Mouse (Mus musculus) B cell, adult 2 months (primary cell): ENCODE measurements around the gene Ufc1.

Experiments used
- DNase-seq, 2 experiments: peaks; one replicate each; pipeline ENCODE4 v3.0.0; 2022

The Ufc1 gene

DNA sequence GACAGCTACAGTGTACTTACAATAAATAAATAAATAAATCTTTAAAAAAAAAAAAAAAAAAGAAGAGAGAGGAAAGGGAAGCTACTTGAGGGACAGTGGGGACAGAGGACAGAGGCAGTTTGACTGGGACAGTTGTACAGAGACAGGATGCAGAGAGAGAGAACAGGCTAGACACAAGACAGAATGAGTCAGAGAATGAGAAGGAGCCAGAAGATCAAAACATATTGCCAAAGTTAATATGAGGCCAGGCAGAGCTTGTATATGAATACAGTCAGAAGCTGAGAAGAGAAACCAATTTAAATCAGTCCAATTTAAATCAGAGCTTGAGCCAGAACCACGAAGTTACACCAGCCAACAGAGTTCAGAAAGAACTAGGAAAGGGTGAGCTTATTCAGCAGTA, 26.5 kb downstream of the Ufc1 start:
- DNase-seq, result no peak

DNA sequence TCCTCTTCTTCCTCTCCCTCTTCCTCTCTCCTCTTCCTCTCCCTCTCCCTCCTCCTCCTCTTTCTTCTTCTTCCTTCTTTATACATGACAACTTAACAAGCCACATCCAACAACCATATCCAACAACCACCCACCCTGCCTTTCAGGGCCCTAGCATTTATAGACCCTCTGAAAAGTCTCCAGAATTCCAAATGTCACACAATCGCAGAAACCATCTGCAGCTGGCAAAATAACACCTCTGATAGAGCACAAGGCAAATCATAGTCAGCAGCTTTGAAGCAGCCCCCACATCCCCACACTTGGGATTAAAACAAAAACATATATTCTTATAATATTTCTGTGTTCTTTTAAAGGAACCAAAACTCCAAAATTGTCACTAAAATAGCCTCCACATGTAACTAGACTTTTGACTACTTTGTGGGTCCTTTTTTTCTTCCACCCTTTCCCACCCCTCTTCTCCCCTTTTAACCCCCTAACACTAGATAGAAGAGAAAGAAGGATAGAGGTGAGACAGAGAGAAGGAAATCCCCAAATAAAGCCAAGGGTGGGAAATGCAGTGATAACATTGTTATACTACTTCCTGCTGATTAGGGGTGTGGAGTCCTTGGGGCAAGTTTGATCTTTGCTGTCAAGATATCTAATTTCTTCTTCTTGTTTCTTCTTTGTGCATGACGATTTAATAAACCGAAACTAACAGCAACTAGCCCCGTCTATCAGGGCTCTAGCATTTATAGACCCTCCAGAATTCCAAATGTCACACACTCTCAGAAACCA, 28.7 kb downstream of the Ufc1 start:
- DNase-seq, result no peak

DNA sequence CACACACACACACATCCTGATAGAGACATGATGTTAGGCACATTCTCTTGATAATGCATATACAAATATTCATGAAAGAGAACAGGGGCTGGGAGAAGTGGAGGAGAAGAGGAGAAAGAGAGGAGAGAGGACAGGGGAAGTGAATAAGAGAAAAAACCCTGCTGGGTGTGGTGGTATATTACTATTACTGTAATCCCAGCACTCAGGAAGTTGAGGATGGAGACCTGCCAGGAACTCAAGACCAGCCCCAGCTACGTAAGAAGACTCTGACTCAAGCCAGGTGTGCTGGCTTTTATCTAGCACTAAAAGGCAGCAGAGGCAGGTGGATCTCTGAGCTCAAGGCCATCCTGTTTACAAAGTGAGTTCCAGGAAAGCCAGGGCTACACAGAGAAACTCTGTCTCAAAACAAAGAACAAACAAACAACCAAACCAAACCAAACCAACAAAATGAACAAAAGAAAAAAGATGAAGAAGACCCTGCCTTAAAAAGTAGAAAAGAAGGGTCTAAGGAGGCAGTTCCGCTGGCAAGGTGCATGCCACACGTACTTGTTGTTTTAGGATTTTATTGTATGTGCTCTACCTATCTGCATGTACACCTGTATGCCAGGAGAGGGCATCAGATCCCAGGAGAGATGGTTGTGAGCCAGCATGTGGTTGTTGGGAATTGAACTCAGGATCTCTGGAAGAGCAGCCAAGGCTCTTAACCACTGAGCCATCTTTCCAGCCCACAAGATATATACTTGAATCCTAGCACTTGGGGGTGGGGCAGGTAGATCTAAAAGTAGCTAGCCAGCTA, 31.0 kb downstream of the Ufc1 start:
- DNase-seq, result no peak

DNA sequence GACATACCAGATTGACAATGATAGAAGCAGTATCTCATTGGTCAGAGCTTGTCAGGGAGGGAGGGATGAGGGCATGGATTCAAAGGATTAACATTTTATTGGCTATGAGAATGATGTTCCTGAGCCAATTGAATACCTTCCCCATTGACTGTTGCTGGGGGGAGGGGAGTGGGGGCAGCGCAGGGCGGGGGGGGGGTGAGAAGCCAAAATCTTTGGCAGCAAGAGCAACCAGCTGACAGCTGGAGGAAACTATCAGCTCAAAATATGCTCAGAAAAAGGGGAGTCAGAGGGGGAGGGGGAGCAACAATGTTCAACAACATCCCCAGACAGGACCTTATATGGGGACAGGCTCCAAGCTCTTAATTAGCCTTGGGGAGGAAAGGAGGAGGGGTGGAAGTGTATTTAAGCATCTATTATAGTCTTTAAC, 31.6 kb downstream of the Ufc1 start:
- DNase-seq, result no peak

DNA sequence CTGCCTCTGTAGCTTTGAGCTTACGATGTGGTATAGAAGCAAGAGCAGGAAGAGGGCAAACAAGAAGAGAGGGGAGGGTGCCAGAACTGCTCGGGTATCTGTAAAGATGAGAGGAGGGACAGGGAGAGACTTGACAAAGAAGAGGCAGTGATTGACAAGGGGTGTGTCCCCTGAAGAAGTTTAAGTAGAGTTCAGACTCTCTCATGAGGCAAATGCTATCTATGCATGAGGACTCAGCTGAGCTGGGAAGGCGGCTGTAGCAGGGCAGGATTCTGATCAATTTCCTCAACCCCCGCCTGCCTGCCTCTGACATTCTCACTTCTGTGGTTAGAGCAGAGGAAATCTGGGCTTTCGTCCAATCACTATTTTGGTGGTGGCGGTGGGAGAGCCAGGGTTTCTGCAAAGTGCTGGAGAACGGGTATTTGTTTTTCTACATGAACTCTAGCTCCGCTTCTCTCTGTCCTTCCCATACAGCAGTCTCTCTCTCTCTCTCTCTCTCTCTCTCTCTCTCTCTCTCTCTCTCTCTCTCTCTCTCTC, 32.2 kb downstream of the Ufc1 start:
- no peak for DNase-seq

DNA sequence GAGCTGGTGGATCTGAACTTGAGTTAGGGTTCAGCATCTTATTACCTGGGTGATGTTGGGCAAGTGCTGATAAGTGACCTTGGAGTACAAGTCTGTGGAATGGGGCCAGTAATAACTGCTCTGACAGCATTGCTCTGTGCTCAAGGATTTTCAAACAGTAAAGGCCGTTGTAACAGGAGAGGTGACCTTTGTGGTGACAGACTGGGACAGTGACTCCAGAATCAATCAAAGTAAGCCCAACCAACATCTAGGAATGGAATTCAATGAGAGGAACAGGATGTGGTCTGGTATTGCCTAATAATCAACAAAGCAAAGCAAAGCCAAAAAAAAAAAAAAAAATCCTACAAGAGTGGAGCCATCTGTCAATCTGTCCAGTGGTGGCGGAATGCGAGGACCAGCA, 34.5 kb downstream of the Ufc1 start:
- DNase-seq, result no peak

DNA sequence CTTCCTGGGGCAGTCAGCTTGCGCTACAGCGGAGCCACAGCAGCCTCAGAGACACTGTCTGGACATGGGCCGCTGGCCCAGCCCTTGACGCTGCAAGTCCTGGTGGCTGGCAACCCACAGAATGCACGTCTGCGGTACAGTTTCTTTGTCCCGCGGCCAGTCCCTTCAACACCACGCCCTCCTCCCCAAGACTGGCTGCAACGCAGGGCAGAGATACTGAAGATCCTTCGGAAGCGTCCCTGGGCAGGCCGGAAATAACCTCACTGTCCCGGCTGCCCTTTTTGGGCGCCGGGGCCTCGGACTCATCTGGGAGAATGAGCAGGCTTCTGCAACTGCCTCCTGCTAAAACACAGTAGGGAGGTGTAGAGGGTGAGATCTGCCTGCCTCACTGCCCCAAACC, 35.9 kb downstream of the Ufc1 start:
- no peak for DNase-seq

DNA sequence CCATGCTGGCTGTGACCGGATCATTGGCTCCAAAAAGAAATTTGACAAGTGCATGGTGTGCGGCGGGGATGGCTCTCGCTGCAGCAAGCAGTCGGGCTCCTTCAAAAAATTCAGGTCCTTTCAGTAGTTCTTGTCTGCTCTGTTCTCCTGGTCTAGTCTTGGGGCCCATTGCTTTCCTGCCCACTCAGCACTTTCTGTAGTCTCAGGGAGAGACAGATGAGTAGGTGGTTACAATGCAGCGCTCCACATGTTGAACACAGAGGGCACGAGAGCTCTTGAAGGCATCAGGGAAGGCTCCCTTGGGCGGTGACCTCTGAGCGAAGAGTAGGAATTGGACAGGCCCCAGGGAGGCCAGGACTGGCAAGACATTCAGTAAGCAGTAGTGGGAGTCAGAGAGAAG, 37.0 kb downstream of the Ufc1 start:
- no peak for DNase-seq

DNA sequence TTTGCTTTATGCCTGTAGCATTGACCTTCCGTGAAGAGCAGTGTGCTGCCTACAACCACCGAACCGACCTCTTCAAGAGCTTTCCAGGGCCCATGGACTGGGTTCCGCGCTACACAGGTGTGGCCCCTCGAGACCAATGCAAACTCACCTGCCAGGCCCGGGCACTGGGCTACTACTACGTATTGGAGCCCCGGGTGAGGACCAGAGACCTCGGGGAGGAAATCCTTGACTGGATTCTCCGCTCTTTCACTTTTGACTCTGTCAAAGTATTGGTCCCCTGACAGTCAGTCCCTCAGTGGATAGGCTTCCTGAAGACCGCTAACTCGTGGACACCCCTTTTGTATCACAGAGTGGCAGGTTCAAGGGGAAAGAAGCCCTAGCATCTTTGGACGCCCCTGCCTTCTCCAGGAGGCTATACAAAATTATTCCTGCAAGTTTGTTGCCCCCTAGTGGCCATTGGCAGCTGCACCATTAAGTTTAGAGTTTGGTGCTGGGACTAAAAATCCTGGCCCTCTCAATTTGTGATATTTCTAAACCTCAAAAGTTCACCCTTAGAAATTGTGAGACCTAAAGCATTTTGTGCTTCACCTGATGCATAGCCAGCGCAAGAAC, 37.8 kb downstream of the Ufc1 start:
- peak; percentile 75 to 77 for DNase-seq

DNA sequence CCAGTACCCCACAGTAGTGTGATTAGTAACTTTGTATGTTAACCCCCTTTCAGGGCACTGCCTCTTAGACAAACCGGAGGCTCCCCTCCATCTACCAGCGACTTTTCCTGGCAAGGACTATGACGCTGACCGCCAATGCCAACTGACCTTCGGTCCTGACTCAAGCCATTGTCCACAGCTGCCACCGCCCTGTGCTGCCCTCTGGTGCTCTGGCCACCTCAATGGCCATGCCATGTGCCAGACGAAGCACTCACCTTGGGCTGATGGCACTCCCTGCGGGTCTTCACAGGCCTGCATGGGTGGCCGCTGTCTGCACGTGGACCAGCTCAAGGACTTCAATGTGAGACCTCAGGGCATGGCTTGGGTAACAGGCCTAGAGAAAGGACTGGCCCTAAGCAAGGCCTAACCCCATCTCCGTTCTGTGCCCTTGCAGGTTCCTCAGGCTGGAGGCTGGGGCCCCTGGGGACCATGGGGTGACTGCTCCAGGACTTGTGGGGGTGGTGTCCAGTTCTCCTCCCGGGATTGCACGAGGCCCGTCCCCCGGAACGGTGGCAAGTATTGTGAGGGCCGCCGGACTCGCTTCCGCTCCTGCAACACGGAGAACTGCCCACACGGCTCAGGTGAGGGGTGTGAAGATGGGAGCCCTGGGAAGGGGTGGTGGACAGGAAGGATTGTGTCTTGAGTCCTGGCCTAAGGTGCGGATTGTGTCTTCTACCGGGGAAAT, 38.6 kb downstream of the Ufc1 start:
- no peak for DNase-seq

DNA sequence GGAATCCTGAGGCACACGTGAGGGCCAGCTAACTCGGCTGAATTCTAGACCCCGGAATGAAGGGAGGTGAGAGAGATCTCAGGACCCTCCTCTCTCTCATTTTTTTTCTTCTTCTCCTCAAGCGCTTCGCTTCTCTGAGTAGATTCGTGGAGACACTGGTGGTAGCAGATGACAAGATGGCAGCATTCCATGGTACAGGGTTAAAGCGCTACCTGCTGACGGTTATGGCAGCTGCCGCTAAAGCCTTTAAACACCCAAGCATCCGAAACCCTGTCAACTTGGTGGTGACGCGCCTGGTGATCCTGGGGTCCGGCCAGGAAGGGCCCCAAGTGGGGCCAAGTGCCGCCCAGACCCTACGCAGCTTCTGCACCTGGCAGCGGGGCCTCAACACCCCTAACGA, 42.4 kb downstream of the Ufc1 start:
- no peak for DNase-seq

DNA sequence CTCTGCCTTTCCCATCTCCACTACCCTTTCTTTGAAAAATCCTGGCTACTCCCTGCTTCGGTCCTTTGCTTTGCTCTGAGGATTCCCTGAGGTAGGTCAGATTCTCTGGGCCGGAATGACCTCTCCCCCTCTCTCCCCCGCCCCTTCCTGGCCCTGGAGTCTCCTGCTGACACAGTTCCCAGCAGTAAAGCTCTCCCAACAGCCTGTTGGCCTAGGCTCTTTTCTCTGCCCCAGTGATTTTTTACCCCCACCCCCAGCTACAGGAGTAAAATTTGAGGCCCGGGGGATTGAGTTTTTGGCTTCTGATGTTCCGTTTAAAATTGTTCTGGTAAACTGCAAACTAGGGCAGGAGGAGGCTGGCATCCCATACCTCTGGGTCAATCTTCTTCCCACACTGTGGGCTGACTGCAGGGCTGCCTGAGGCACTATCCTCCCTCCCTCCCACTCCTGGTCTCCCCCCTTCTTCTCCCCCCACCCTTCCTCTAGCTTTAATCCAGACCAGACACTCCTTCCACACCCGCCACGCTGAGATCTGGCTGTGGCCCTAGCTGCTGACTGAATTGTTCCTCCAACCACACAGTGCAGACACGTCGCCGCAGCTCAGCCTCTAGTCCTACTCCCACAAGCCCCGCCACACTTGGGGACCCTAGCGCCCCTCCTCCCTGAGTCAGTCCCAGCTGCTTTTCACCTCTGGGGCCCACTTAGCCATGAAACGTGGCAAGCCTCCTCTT, 43.1 kb downstream of the Ufc1 start:
- DNase-seq, result no peak

DNA sequence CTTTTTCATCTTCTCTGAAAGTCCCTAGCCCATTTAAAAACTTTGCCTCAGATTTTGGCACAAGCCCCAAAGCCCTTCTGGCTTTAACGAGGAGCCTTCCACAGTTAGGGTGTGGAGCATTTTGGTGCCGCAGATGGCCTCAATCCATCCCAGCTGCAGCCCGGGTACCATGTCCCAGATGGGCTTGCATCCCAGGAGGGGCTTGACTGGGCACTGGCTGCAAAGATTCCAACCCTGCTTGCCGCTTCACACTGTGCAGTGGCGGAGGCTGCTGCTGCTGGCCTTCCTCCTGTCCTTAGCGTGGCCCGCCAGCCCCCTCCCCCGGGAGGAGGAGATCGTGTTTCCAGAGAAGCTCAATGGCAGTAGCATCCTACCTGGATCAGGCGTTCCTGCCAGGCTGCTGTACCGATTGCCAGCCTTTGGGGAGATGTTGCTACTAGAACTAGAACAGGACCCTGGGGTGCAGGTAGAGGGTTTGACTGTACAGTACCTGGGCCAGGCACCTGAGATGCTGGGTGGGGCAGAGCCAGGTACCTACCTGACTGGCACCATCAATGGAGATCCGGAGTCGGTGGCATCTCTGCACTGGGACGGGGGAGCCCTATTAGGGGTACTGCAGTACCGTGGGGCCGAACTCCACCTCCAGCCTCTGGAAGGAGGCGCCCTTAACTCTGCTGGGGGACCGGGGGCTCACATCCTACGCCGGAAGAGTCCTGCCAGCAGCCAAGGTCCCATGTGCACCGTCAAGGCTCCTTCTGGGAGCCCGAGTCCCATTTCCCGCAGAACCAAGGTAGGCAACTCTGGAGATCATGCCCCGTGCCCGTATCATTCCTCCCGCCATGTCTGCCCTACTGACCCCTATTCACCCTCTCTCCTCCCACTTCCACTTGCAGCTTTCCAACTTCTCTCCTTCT, 43.9 kb downstream of the Ufc1 start, which contains the start of gene Ndufs2:
Gene Ndufs2, minus strand, starts transcription at position 709 of the 914 bp plus-strand sequence.
- DNase-seq, result no peak

DNA sequence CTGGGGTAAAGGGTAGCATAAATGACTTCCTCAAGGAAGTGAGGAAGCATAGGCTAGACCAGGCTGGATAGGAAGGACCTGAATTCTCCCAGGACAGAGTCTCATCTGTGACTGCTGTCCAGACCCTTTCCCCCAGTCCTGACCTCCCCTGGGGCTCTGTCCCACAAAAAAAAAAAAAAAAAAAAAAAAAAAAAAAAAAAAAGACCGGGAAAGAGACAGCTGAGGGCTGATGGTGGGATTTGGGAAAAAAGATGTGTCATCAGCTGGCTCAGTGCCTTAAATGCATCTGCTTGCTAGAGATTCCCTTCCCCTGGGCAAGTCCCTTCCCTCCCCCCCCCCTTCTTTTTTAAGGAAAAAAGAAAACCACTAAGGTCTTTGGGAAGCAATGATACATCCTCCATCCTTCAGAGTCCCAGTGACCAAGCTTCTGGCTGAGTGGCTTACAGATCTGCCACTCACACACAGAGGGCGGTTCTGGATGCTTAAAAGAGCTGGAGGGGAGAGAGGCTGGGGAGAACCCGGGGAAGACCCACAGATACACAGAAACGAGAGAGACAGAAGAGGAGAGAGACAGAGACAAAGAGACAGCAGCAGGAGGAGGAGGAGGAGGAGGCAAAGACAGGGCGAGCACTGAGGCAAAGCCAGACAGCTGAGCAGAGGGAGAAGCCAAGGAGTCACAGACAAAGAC, 44.8 kb downstream of the Ufc1 start, which contains the start of gene Adamts4:
Gene Adamts4, plus strand, starts transcription at position 509 of the 688 bp plus-strand sequence.
- DNase-seq, result no peak

DNA sequence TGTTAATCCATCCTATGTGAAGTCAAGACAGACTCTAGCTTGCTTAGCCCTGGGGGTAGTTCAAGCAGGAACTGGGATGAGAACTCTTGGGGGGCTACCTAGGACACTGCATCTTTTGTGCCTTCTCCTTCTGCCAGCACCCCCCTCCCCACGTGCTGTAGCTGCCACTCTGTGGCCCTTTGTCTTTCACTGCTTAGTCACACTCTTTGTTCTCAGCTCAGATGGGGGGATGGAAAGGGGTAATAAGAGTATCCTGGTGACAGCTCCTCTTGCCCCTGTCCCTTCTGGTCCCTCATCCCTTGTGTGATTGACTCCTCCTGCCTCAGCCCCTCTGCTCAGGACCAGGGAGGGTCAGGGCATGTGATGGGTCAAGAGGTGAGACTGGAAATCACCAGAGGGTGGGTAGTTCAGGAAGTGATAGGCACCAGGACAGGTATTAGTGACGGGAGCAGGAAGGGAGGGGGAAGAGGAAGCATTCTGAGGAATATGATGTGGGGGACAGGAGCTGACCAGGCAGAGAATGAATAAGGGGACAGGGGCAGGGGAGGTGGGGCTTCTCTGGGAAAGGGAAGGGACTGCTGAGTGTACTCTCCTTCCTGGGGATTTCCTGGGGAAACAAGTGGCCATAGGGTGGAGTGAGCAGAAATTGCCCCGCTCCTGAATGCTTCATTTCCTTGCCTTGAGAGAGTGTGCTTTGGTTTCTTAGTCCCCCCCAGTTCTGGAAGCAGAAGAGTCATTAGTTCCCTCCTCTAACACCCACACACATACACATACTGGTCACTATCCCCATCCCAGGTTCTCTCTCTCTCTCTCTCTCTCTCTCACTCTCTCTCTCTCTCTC, 46.2 kb downstream of the Ufc1 start:
- DNase-seq, result no peak

DNA sequence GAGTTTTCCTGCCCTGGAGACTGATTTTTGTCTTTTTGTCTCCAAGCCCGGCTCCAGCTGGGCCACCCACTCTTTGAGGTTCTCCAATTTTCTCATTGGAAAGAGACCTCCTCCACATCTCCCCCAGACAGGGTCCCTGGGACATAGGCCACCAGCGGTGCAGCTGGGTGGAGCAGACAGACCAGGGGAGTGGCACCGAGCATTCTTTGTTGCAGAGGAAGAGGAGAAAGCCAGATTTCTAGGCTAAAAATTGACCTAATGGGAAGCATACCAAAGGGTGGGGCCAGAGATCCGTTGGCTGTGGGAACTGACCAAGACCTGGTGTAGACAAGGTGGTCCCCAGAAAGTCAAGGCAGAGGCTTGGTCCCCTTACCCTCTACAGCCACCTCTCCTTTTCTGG, 46.9 kb downstream of the Ufc1 start:
- no peak for DNase-seq

DNA sequence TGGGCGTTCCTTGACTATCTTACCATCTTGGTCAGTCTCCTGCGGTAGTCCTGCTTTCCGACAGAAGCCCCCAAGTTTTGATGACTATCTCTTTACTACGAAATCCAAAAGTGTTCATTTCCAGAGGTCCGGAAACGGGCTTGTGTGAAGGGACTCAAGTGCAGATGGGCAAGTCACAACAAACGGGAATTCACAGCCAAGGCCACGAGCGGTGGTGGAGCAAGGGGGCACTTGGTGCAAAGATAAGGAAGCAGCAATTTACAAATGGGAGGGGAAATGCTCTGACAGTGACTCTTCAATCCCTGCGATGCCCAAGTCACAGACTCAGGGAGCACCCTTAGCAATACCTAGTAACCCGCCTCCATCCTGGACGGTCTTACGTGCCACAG, 47.4 kb downstream of the Ufc1 start:
- no peak for DNase-seq

DNA sequence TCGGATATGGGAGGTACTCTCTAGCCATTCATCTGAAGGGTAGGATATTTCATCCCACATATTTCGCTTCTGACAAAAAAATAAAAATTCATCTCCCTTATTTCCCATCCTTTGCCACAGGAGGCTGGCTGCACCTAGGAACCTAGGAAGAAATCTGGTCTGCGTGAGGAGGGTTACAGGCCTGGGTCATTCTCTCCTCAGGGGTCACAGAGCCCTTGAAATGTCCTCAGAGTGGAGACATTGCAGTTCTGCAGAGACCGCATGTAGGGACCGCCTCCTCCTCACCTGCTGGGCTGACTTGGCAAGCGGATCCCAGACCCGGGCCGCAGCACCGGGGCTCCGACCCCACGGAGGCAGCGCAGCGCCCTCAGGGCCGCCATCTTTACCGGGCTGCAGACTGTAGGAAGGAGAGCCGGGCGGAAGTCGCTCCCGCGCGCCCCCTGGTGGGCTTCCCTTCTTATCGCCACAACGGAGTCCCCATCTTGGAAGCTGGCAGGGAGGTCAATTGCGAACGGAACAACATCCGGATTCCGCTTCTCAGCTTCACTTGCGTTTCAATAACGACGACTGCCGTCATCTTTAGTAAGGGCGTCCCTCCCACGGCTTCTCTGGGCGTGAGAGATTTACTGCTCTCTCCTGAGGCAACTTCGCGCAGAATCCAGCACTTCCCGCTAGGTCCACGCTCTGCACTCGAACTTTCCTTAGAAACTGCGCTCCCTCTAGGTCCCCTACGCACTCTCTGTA, 47.9 kb downstream of the Ufc1 start:
- DNase-seq, result peak; percentile 99

DNA sequence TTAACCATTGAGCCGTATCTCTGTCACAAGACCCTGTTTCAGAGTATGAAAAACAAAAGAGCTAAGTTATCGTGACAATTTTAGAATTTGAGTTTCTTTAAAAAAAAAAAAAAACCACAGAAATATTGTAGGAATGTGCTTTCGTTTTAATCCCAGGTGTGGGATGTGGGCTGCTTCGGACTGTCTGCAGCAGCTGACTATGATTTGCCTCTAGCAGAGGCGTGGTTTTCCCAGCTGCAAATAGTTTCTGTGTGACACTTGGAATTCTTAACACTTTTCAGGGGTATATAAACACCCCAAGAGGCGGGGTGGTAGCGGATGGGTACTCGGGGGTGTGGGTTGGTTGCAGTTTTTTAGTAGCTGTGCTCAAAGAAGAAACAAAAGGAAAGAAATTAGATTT, 49.5 kb downstream of the Ufc1 start:
- DNase-seq, result no peak
